Mouse (Mus musculus): ENCODE measurements around the gene Jph2. TPM values are rescaled to one million over a fixed set of nuclear protein-coding genes. Genes with fewer than 3 reads are reported as not detected.

Jph2 gene
- polyA plus RNA-seq, 2 experiments: 0.03 to 0.07 TPM

- WGBS (ENCODE audit: insufficient replicate concordance): 6% methylated on average over 8 of the region's 8 CpGs
- H3K27ac ChIP-seq: no peak overlapping the region
- no peaks in the 10 kb centered on the region for H3K9me3 ChIP-seq (ENCODE audit: control insufficient read depth, low read length)
- H3K4me1 ChIP-seq (replicated peaks; ENCODE audit: control insufficient read depth in 2 of 2, insufficient read depth in 2 of 2, low read length in 1 of 2): peaks cover 0 to 6% of the 10 kb centered on the region in 2 experiments; a peak in 2 of 4 replicates
- H3K9ac ChIP-seq (replicated peaks): no peak overlapping the region
- ATAC-seq (ENCODE audit: insufficient read depth) (no peak), DNase-seq (ENCODE audit: low read depth in 3 of 3, low spot score in 3 of 3) (peak; percentile 68 to 72 (median 72))
- peaks cover 4% of the 10 kb centered on the region; the same call in 1 of the 2 replicates for H3K36me3 ChIP-seq (replicated peaks; ENCODE audit: control insufficient read depth, insufficient read depth, low read depth)
- TF ChIP-seq CTCF (IDR thresholded peaks at IDR 0.05; ENCODE audit: low read depth): peak; percentile 97
- no peak for TF ChIP-seq EP300 (IDR thresholded peaks at IDR 0.05; ENCODE audit: low read depth)
- no peak overlapping the region for H3K4me2 ChIP-seq (ENCODE audit: low read depth)
- no peak overlapping the region for H3K4me3 ChIP-seq (ENCODE audit: insufficient read depth in 1 of 2, low read depth in 2 of 2, low read length in 2 of 2)
- no peaks in the 10 kb centered on the region for H3K27me3 ChIP-seq (ENCODE audit: control insufficient read depth, insufficient read depth, low read length)
These were observed 3.4 kb upstream of the Jph2 start for GRCm38 (mm10) chr2:163401221-163401620.

- Histone ChIP-seq H3K4me1 (replicated peaks; ENCODE audit: control insufficient read depth in 2 of 2, insufficient read depth in 2 of 2, low read length in 1 of 2) (peaks cover 0 to 6% of the 10 kb centered on the region in 2 experiments; a peak in 2 of 4 replicates), H3K9me3 (ENCODE audit: control insufficient read depth, low read length) (no peaks in the 10 kb centered on the region), H3K27me3 (ENCODE audit: control insufficient read depth, insufficient read depth, low read length) (no peaks in the 10 kb centered on the region), H3K4me3 (ENCODE audit: insufficient read depth in 1 of 2, low read depth in 2 of 2, low read length in 2 of 2) (no peak overlapping the region), H3K9ac (replicated peaks) (no peak overlapping the region), H3K4me2 (ENCODE audit: low read depth) (no peak overlapping the region), H3K27ac (no peak overlapping the region), H3K36me3 (replicated peaks; ENCODE audit: control insufficient read depth, insufficient read depth, low read depth) (no peaks in the 10 kb centered on the region)
- WGBS (ENCODE audit: insufficient replicate concordance): 48% methylated on average over 8 of the region's 8 CpGs
- TF ChIP-seq CTCF (IDR thresholded peaks at IDR 0.05; ENCODE audit: low read depth): no peak
- no peak for TF ChIP-seq EP300 (IDR thresholded peaks at IDR 0.05; ENCODE audit: low read depth)
- DNase-seq (ENCODE audit: low read depth in 3 of 3, low spot score in 3 of 3) (no peak), ATAC-seq (ENCODE audit: insufficient read depth) (no peak)
These were observed 1.4 kb upstream of the Jph2 start for GRCm38 (mm10) chr2:163399222-163399621.

- Histone ChIP-seq H3K4me1 (replicated peaks; ENCODE audit: control insufficient read depth in 2 of 2, insufficient read depth in 2 of 2, low read length in 1 of 2) (peaks cover 0 to 2% of the 10 kb centered on the region in 2 experiments; a peak in 2 of 4 replicates), H3K27ac (no peak overlapping the region), H3K9ac (replicated peaks) (no peak overlapping the region), H3K27me3 (ENCODE audit: control insufficient read depth, insufficient read depth, low read length) (no peaks in the 10 kb centered on the region), H3K4me2 (ENCODE audit: low read depth) (no peak overlapping the region), H3K4me3 (ENCODE audit: insufficient read depth in 1 of 2, low read depth in 2 of 2, low read length in 2 of 2) (no peak overlapping the region), H3K36me3 (replicated peaks; ENCODE audit: control insufficient read depth, insufficient read depth, low read depth) (no peaks in the 10 kb centered on the region), H3K9me3 (ENCODE audit: control insufficient read depth, low read length) (no peaks in the 10 kb centered on the region)
- TF ChIP-seq EP300 (IDR thresholded peaks at IDR 0.05; ENCODE audit: low read depth): no peak
- TF ChIP-seq CTCF (IDR thresholded peaks at IDR 0.05; ENCODE audit: low read depth): no peak
- WGBS (ENCODE audit: insufficient replicate concordance): 67% methylated on average over 4 of the region's 4 CpGs
- ATAC-seq (ENCODE audit: insufficient read depth) (no peak), DNase-seq (ENCODE audit: low read depth in 3 of 3, low spot score in 3 of 3) (no peak)
These were observed 977 bp upstream of the Jph2 start for GRCm38 (mm10) chr2:163398770-163399169.

DNA sequence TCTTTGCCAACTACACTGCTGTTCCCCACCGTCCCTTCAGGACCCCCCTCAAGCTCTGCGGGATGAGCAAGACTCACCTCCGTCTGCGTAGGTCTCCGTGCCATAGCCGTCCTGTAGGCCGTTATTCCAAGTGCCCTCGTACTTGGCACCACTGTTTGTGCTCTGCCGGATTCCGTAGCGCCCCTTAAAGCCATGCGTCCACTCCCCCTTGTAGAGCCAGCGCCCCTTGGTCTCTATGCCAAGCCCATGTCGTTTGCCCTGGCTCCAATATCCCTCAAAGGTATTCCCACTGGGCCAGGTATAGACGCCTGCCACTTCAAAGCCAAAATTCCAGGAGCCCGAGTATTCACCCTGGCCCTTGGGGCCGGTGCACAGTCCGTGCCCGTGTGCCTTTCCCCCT lies 722 bp downstream of the Jph2 start:
- DNase-seq (ENCODE audit: low read depth in 3 of 3, low spot score in 3 of 3) (no peak), ATAC-seq (ENCODE audit: insufficient read depth) (no peak)
- H3K4me3 ChIP-seq (ENCODE audit: insufficient read depth in 1 of 2, low read depth in 2 of 2, low read length in 2 of 2): no peak overlapping the region
- H3K9ac ChIP-seq (replicated peaks): no peak overlapping the region
- no peak for TF ChIP-seq CTCF (IDR thresholded peaks at IDR 0.05; ENCODE audit: low read depth)
- no peak for TF ChIP-seq EP300 (IDR thresholded peaks at IDR 0.05; ENCODE audit: low read depth)
- no peaks in the 10 kb centered on the region for H3K9me3 ChIP-seq (ENCODE audit: control insufficient read depth, low read length)
- H3K4me2 ChIP-seq (ENCODE audit: low read depth): no peak overlapping the region
- no peak overlapping the region for H3K27ac ChIP-seq
- H3K27me3 ChIP-seq (ENCODE audit: control insufficient read depth, insufficient read depth, low read length): no peaks in the 10 kb centered on the region
- WGBS (ENCODE audit: insufficient replicate concordance): 76% methylated on average over 19 of the region's 19 CpGs
- H3K36me3 ChIP-seq (replicated peaks; ENCODE audit: control insufficient read depth, insufficient read depth, low read depth): no peaks in the 10 kb centered on the region
- no peaks in the 10 kb centered on the region for H3K4me1 ChIP-seq (replicated peaks; ENCODE audit: control insufficient read depth in 2 of 2, insufficient read depth in 2 of 2, low read length in 1 of 2)

- 55% methylated on average over 6 of the region's 6 CpGs for WGBS (ENCODE audit: insufficient replicate concordance)
- Histone ChIP-seq H3K4me2 (ENCODE audit: low read depth) (no peak overlapping the region), H3K4me3 (ENCODE audit: insufficient read depth in 1 of 2, low read depth in 2 of 2, low read length in 2 of 2) (no peak overlapping the region), H3K4me1 (replicated peaks; ENCODE audit: control insufficient read depth in 2 of 2, insufficient read depth in 2 of 2, low read length in 1 of 2) (no peaks in the 10 kb centered on the region), H3K9ac (replicated peaks) (no peak overlapping the region), H3K36me3 (replicated peaks; ENCODE audit: control insufficient read depth, insufficient read depth, low read depth) (no peaks in the 10 kb centered on the region), H3K27me3 (ENCODE audit: control insufficient read depth, insufficient read depth, low read length) (no peaks in the 10 kb centered on the region), H3K27ac (no peak overlapping the region), H3K9me3 (ENCODE audit: control insufficient read depth, low read length) (no peaks in the 10 kb centered on the region)
- ATAC-seq (ENCODE audit: insufficient read depth) (no peak), DNase-seq (ENCODE audit: low read depth in 3 of 3, low spot score in 3 of 3) (no peak)
- TF ChIP-seq CTCF (IDR thresholded peaks at IDR 0.05; ENCODE audit: low read depth) (no peak), EP300 (IDR thresholded peaks at IDR 0.05; ENCODE audit: low read depth) (no peak)
These were observed 2.8 kb downstream of the Jph2 start for GRCm38 (mm10) chr2:163394977-163395376.
